Mouse (Mus musculus) liver, embryonic 16.5 days (tissue): ENCODE results near the gene Kat5. TPM values are rescaled to one million over a fixed set of nuclear protein-coding genes. Genes with fewer than 3 reads are reported as not detected.

Experiments used
- ATAC-seq: fragments of 200-750 bp; cut with Nextera tagmentation; 2 replicates; pipeline ENCODE4 v1.8.0; 2017; ENCODE audit warnings: low read depth, mild to moderate bottlenecking, moderate number of reproducible peaks, moderate library complexity
- H3K27ac ChIP-seq: fragments of 300-500 bp; sonication (generic); 2 replicates; pipeline ENCODE4 v1.5.1; 2014; ENCODE audit warnings: mild to moderate bottlenecking, low read length
- H3K27me3 ChIP-seq: fragments of 300-500 bp; sonication (generic); 2 replicates; pipeline ENCODE4 v1.6.1; 2014; ENCODE audit warnings: low read depth, low read length, mixed read lengths; ENCODE audit not compliant: control insufficient read depth, insufficient read depth
- H3K36me3 ChIP-seq: fragments of 300-500 bp; sonication (generic); 2 replicates; pipeline ENCODE4 v1.6.1; 2014; ENCODE audit warnings: mild to moderate bottlenecking; ENCODE audit not compliant: control insufficient read depth, insufficient read depth
- H3K4me1 ChIP-seq: fragments of 300-500 bp; sonication (generic); 2 replicates; pipeline ENCODE4 v1.6.1; 2014; ENCODE audit warnings: low read depth, low read length, mixed read lengths; ENCODE audit not compliant: control insufficient read depth
- H3K4me2 ChIP-seq: fragments of 300-500 bp; sonication (generic); 2 replicates; pipeline ENCODE4 v1.6.1; 2014; ENCODE audit warnings: low read depth, low read length, mixed read lengths
- H3K4me3 ChIP-seq: fragments of 300-500 bp; sonication (generic); 2 replicates; pipeline ENCODE4 v1.5.1; 2014; ENCODE audit warnings: low read depth, mild to moderate bottlenecking, low read length
- H3K9ac ChIP-seq: fragments of 300-500 bp; sonication (generic); 2 replicates; pipeline ENCODE4 v1.6.1; 2014; ENCODE audit warnings: low read depth, low read length
- H3K9me3 ChIP-seq: fragments of 300-500 bp; sonication (generic); replicated peaks from 2 replicates; pipeline ENCODE4 v1.6.1; 2016; ENCODE audit warnings: low read length; ENCODE audit not compliant: control insufficient read depth
- WGBS: fragments of 180-500 bp; shearing (Covaris S2); extraction: QIAGEN DNeasy Blood & Tissue Kit; methylation state at CpG from one replicate; pipeline ENCODE4 v1.1.7; 2014; ENCODE audit not compliant: insufficient replicate concordance; 5-methylcytosine and 5-hydroxymethylcytosine counted together
- polyA plus RNA-seq: library from polyadenylated mRNA; unstranded; fragments of >200 nt; fragmentation: Nextera tagmentation; extraction: Ambion mirVana; gene quantifications from 2 replicates; pipeline ENCODE4 v1.2.1, GENCODE M21; 2015

Kat5 gene
- polyA plus RNA-seq, 1 experiment from 2014 or later: 16.4 TPM

DNA sequence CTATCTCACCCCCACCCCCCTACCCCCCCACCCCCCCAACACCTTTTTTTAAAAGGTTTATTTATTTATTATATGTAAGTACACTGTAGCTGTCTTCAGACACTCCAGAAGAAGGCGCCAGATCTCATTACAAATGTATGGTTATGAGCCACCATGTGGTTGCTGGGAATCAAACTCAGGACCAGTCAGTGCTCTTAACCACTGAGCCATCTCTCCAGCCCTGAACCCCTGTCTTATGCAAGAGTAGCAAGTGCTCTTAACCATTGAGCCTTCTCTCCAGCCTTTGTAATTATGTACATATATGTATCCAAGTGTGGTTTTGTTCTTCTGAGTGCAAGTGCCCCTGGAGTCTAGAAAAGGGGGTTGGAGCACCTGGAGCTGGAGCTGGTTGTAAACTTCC is 1.9 kb upstream of the Kat5 start:
- Histone ChIP-seq H3K4me3 (no peak overlapping the region), H3K4me1 (peaks cover 34% of the 10 kb centered on the region), H3K27ac (no peak overlapping the region), H3K36me3 (peaks cover 11% of the 10 kb centered on the region), H3K27me3 (no peaks in the 10 kb centered on the region), H3K9ac (no peak overlapping the region), H3K9me3 (no peaks in the 10 kb centered on the region), H3K4me2 (no peak overlapping the region)
- ATAC-seq: no peak
- 73% methylated on average over 1 of the region's 1 CpGs for WGBS

DNA sequence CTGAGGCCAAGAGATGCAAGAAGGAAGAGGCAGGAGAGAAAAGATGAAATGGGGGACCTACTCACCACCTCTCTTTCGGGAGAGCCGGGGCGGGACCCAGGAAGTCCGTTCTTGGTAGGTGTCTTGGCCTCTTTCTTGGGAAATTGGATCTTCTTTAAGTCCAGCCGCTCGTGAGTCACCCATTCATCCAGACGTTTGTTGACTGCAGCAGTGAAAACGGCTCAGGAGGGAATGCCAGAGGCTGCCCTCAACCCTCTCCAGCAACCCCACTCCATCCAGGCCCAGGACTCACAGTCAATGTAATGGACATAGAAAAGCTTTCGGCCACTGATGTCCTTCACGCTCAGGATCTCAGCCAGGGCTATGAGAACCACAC is 878 bp downstream of the Kat5 start:
- Histone ChIP-seq H3K4me1 (peaks cover 34% of the 10 kb centered on the region), H3K36me3 (peaks cover 23% of the 10 kb centered on the region)

GRCm38 (mm10) chr19:5608707-5609106 is 1.3 kb downstream of the Kat5 start:
- Histone ChIP-seq H3K9me3 (no peaks in the 10 kb centered on the region), H3K9ac (no peak overlapping the region), H3K36me3 (peaks cover 27% of the 10 kb centered on the region), H3K27ac (no peak overlapping the region; the same call in 1 of the 2 replicates), H3K4me2 (peak overlapping the region; percentile 83), H3K4me3 (peak overlapping the region; percentile 67; the same call in 1 of the 2 replicates), H3K27me3 (no peaks in the 10 kb centered on the region), H3K4me1 (peaks cover 36% of the 10 kb centered on the region)
- ATAC-seq: no peak
- 89% methylated on average over 13 of the region's 13 CpGs for WGBS

More for the DNA sequence above, 878 bp downstream of the Kat5 start:
- Histone ChIP-seq H3K27ac (peak overlapping the region; percentile 18), H3K4me2 (peak overlapping the region; percentile 83), H3K4me3 (peak overlapping the region; percentile 67), H3K27me3 (no peaks in the 10 kb centered on the region), H3K9ac (peak overlapping the region; percentile 77), H3K9me3 (no peaks in the 10 kb centered on the region)
- 57% methylated on average over 10 of the region's 10 CpGs for WGBS
- no peak for ATAC-seq

- Histone ChIP-seq H3K4me3 (no peak overlapping the region), H3K36me3 (peaks cover 27% of the 10 kb centered on the region), H3K27me3 (no peaks in the 10 kb centered on the region), H3K4me2 (no peak overlapping the region), H3K4me1 (peaks cover 35% of the 10 kb centered on the region), H3K9me3 (no peaks in the 10 kb centered on the region), H3K9ac (no peak overlapping the region), H3K27ac (no peak overlapping the region)
- 88% methylated on average over 26 of the region's 26 CpGs for WGBS
- no peak for ATAC-seq
These were observed 2.2 kb downstream of the Kat5 start for GRCm38 (mm10) chr19:5607705-5608410.

GRCm38 (mm10) chr19:5606196-5606595 is 3.8 kb downstream of the Kat5 start:
- Histone ChIP-seq H3K4me2 (no peak overlapping the region), H3K4me1 (peaks cover 32% of the 10 kb centered on the region), H3K9ac (no peak overlapping the region), H3K36me3 (peaks cover 27% of the 10 kb centered on the region), H3K4me3 (no peak overlapping the region), H3K27ac (no peak overlapping the region), H3K9me3 (no peaks in the 10 kb centered on the region), H3K27me3 (no peaks in the 10 kb centered on the region)
- ATAC-seq: no peak
- WGBS: 84% methylated on average over 8 of the region's 8 CpGs

DNA sequence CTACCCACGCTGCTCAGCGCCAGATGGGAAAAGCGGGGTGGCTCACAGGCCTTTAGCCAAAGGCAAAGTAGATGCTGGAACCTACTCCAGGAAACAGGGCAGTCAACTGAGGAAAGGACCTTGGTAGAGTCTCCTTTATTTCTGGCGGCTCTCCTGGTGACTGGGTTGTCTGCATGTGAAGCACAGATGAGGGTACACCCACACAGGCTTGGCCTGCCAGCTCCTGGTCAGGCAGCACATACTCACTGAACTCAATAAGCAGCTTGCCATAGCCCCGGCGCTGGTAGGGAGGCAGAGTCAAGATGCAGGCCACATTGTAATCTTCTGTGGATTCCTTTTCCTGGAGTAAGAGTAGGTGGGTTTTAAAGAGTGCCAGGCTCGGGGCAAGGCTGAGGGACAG is 4.9 kb downstream of the Kat5 start:
- 80% methylated on average over 7 of the region's 7 CpGs for WGBS
- Histone ChIP-seq H3K9ac (no peak overlapping the region), H3K9me3 (no peaks in the 10 kb centered on the region), H3K27me3 (no peaks in the 10 kb centered on the region), H3K4me3 (no peak overlapping the region), H3K27ac (no peak overlapping the region), H3K4me1 (peaks cover 24% of the 10 kb centered on the region), H3K4me2 (no peak overlapping the region), H3K36me3 (peaks cover 27% of the 10 kb centered on the region)
- no peak for ATAC-seq

DNA sequence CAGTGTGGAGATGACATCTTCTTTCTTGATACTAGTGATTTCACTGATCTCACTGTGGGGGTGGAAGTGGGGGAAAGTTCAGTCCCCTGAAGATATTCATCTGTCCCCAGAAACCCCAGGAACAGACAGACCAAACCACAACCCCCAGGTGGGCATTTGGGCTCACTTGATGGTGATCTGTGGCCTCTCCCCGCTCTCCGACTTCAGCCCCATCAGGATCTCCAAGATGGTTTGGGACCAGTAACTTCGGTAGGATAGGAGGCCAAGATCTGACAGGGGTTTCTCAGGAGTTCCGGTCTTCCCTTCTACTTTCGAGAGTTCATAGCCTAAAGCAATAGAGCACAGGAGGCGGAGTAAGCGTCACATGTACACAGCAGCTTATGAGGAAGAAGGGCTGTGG is 6.4 kb downstream of the Kat5 start:
- Histone ChIP-seq H3K9me3 (no peaks in the 10 kb centered on the region), H3K27ac (no peak overlapping the region), H3K4me3 (no peak overlapping the region), H3K27me3 (no peaks in the 10 kb centered on the region), H3K9ac (no peak overlapping the region), H3K4me1 (peaks cover 15% of the 10 kb centered on the region), H3K4me2 (no peak overlapping the region), H3K36me3 (peaks cover 27% of the 10 kb centered on the region)
- ATAC-seq: no peak
- 84% methylated on average over 7 of the region's 7 CpGs for WGBS

GRCm38 (mm10) chr19:5601752-5602541 is 8.1 kb downstream of the Kat5 start, which contains the start of gene Rnaseh2c:
Gene Rnaseh2c, plus strand, starts transcription at chr19:5601873.
- Histone ChIP-seq H3K4me2 (peak within 1 kb of the TSS; percentile 90), H3K9me3 (no peaks in the 10 kb centered on the region), H3K36me3 (peaks cover 16% of the 10 kb centered on the region), H3K27ac (peak within 1 kb of the TSS; percentile 82), H3K9ac (peak within 1 kb of the TSS; percentile 94), H3K4me1 (peaks cover 14% of the 10 kb centered on the region), H3K4me3 (peak within 1 kb of the TSS; percentile 87), H3K27me3 (no peaks in the 10 kb centered on the region)
- peak; percentile 88 for ATAC-seq
- under 1% methylated on average over 64 of the region's 64 CpGs for WGBS

- Histone ChIP-seq H3K9me3 (no peaks in the 10 kb centered on the region), H3K27me3 (no peaks in the 10 kb centered on the region), H3K9ac (no peak overlapping the region), H3K27ac (no peak overlapping the region; the same call in 1 of the 2 replicates), H3K4me3 (no peak overlapping the region), H3K4me1 (peaks cover 14% of the 10 kb centered on the region), H3K4me2 (no peak overlapping the region), H3K36me3 (peaks cover 4% of the 10 kb centered on the region)
- ATAC-seq: no peak
- WGBS: 53% methylated on average over 4 of the region's 4 CpGs
These were observed 10.8 kb downstream of the Kat5 start for GRCm38 (mm10) chr19:5599224-5599623.
